In the genomic region with DNA sequence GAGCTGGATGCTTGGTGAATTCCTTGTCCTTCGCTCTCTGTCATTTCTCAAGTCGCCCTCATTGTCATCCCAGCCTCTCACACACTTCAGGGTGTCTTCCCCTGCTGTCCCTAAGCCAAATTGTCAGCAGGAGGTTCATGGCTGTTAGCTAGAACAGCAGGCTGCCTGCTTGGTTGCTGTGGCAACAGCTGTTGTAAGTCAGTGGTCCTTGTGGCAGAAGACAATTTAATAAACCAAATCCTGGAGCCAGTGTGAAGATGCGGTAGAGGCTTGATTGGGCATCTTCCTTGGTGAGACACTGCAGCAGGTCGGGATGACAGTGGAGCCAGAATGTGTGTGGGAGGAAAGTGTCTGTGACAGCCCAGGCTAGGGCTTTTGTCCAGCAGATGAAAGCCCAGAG, we compare ENCODE assay signal across 14 mouse cellular contexts. TPM values are rescaled to one million over a fixed set of nuclear protein-coding genes. Genes with fewer than 3 reads are reported as not detected.
DNase-seq lines count a peak whose midpoint lies in the region; ATAC-seq lines count a peak whose summit lies in the region.
"Had no signal": no experiment of that assay in that cellular context is flagged by ENCODE, and none has a peak within 500 bp of the region (broad histone marks: within the 10 kb centered on the region; RNA-seq: fewer than 3 reads in every experiment).

No protein-coding gene starts in this region.

- H3K9ac ChIP-seq in hindbrain, embryonic 16.5 days (ENCODE audit: low read depth, low read length): no peak overlapping the region
- H3K9ac ChIP-seq: lung, embryonic 15.5 days had no signal

- no peaks in the 10 kb centered on the region for H3K36me3 ChIP-seq in hindbrain, embryonic 16.5 days (ENCODE audit: control insufficient read depth, insufficient read depth, low read length)
- H3K36me3 ChIP-seq: G1E; limb, embryonic 10.5 days; lung, embryonic 15.5 days had no signal

- H3K4me3 ChIP-seq in hindbrain, embryonic 16.5 days (ENCODE audit: low read length): no peak overlapping the region
- H3K4me3 ChIP-seq: limb, embryonic 10.5 days; lung, embryonic 15.5 days had no signal

- DNase-seq in right cerebral cortex, adult 18-20 months: peak; percentile 52
- no peak for DNase-seq in right cerebral cortex, postnatal 25 days
- DNase-seq in cerebellum, postnatal 10 days: peak; percentile 87 to 92
- DNase-seq in ovary, postnatal 14 days (ENCODE audit: low spot score): no peak
- DNase-seq in thymus, postnatal 0 days (ENCODE audit: low spot score): no peak
- DNase-seq: adrenal gland, postnatal 10 days; gastrocnemius, postnatal 14 days; heart, postnatal 10 days; kidney, postnatal 14 days had no signal

- 5% methylated on average over 4 of the region's 4 CpGs for WGBS in hindbrain, embryonic 16.5 days

- peak overlapping the region; percentile 44 for H3K27ac ChIP-seq in hindbrain, embryonic 16.5 days (ENCODE audit: low read depth, low read length)
- H3K27ac ChIP-seq: limb, embryonic 10.5 days; lung, embryonic 15.5 days had no signal

- H3K4me1 ChIP-seq in hindbrain, embryonic 16.5 days (ENCODE audit: control insufficient read depth, insufficient read depth, low read depth, low read length): peaks cover 12% of the 10 kb centered on the region

- H3K4me2 ChIP-seq in hindbrain, embryonic 16.5 days (ENCODE audit: low read length): no peak overlapping the region
- H3K4me2 ChIP-seq: lung, embryonic 15.5 days had no signal

- no peaks in the 10 kb centered on the region for H3K9me3 ChIP-seq in hindbrain, embryonic 16.5 days (ENCODE audit: control insufficient read depth, low read length)
- H3K9me3 ChIP-seq: G1E; limb, embryonic 10.5 days; lung, embryonic 15.5 days had no signal

- ATAC-seq in hindbrain, embryonic 16.5 days: peak; percentile 80
- no peak for ATAC-seq in activated CD4-positive, CD25-positive, alpha-beta regulatory T cell, adult 4 months

- no peaks in the 10 kb centered on the region for H3K27me3 ChIP-seq in hindbrain, embryonic 16.5 days (replicated peaks; ENCODE audit: control insufficient read depth, insufficient read depth, low read length)
- H3K27me3 ChIP-seq: lung, embryonic 15.5 days had no signal

RNA-seq across cellular contexts. Expression of gene Galnt16, which starts 27.2 kb away (rescaled TPM):
- 34.0 and 35.9 TPM in 2 replicates for polyA plus RNA-seq in hindbrain, embryonic 16.5 days (2015; fragmentation: Nextera tagmentation; extraction: Ambion mirVana)
- not detected for polyA plus RNA-seq in activated CD4-positive, CD25-positive, alpha-beta regulatory T cell, adult 4 months (2017; shearing (Covaris generic))
- 2.2 and 2.4 TPM in 2 replicates for polyA plus RNA-seq in thymus, postnatal 0 days (2015; fragmentation: Nextera tagmentation; extraction: Ambion mirVana)

Comparison
In these comparisons a context has a peak if more than half of its experiments do, and no peak if none do; other contexts are left out.
1. DNase-seq: peak in right cerebral cortex, adult 18-20 months (single experiment) and cerebellum, postnatal 10 days (2 of 2); none in right cerebral cortex, postnatal 25 days (single experiment), ovary, postnatal 14 days (single experiment) and thymus, postnatal 0 days (single experiment).
2. RNA of gene Galnt16, which starts 27.2 kb away (polyA plus RNA-seq): 34.0 to 35.9 TPM in hindbrain, embryonic 16.5 days; 2.2 to 2.4 TPM in thymus, postnatal 0 days and not detected in activated CD4-positive, CD25-positive, alpha-beta regulatory T cell, adult 4 months; every median in the first group is over 10 times any median in the second.